Mouse (Mus musculus) T-helper 17 cell (primary cell): ENCODE results near the gene Bcar3.

Source experiments
- in situ Hi-C, 2 experiments: fragments of 300-600 bp; cut with MboI, MseI; formaldehyde crosslinking; loops; 1 replicate in 1 of 2; 2 replicates in 1 of 2; pipeline ENCODE4 v1.15.1; 2025; ENCODE audit warnings: high pct_unique_total_duplicates in 2 of 2

The Bcar3 gene

GRCm38 (mm10) chr3:122540918-122541317 lies 247.0 kb downstream of the Bcar3 start:
- in situ Hi-C loops = no loop called here

- in situ Hi-C loops = no loop called here
Observed at GRCm38 (mm10) chr3:122545346-122545745, 251.4 kb downstream of the Bcar3 start.

GRCm38 (mm10) chr3:122547469-122547868 lies 253.5 kb downstream of the Bcar3 start:
- in situ Hi-C loops = no loop called here

GRCm38 (mm10) chr3:122551174-122551573 lies 257.2 kb downstream of the Bcar3 start:
- in situ Hi-C loops = no loop called here

- in situ Hi-C loops = no loop called here
Observed at GRCm38 (mm10) chr3:122557766-122558165, 263.8 kb downstream of the Bcar3 start.

GRCm38 (mm10) chr3:122565285-122565684 lies 271.3 kb downstream of the Bcar3 start:
- in situ Hi-C loops = no loop called here

- in situ Hi-C loops = no loop called here
Observed at GRCm38 (mm10) chr3:122566112-122566511, 272.2 kb downstream of the Bcar3 start.

- in situ Hi-C loops = no loop called here
Observed at GRCm38 (mm10) chr3:122566549-122566948, 272.6 kb downstream of the Bcar3 start.

GRCm38 (mm10) chr3:122573426-122574286 lies 279.7 kb downstream of the Bcar3 start:
- in situ Hi-C loops = no loop called here

- in situ Hi-C loops = no loop called here
Observed at GRCm38 (mm10) chr3:122574921-122575320, 281.0 kb downstream of the Bcar3 start.

GRCm38 (mm10) chr3:122577360-122577759 lies 283.4 kb downstream of the Bcar3 start:
- in situ Hi-C loops = no loop called here
